Mouse (Mus musculus) thymus, postnatal 36 days (tissue): ENCODE measurements around the gene Cphx2.
"Not testable (repeated sequence)": the region's sequence is repeated elsewhere in the genome, so short reads cannot be mapped to it uniquely, and the experiment has no call there.

ENCODE experiments used
- DNase-seq, 2 experiments: peaks; one replicate each; pipeline ENCODE4 v3.0.0; 2022; ENCODE audit warnings: mixed read lengths in 2 of 2

The Cphx2 gene

GRCm38 (mm10) chr14:26081216-26081615 lies at the start of gene Cphx2:
Gene Cphx2, plus strand, starts transcription at chr14:26081516.
- DNase-seq: not testable (repeated sequence)

- not testable (repeated sequence) for DNase-seq
These were observed 47.0 kb upstream of the Cphx2 start for GRCm38 (mm10) chr14:26034364-26034763.

GRCm38 (mm10) chr14:26035439-26035838 lies 45.9 kb upstream of the Cphx2 start:
- DNase-seq: not testable (repeated sequence)

- not testable (repeated sequence) for DNase-seq
These were observed 38.7 kb upstream of the Cphx2 start, which contains the start of gene Gm9780 for GRCm38 (mm10) chr14:26042611-26043010. Gene Gm9780, minus strand, starts transcription at chr14:26042711.

- not testable (repeated sequence) for DNase-seq
These were observed 36.3 kb upstream of the Cphx2 start for GRCm38 (mm10) chr14:26045007-26045406.

GRCm38 (mm10) chr14:26047026-26047425 lies 34.3 kb upstream of the Cphx2 start:
- not testable (repeated sequence) for DNase-seq

GRCm38 (mm10) chr14:26048767-26049166 lies 32.5 kb upstream of the Cphx2 start:
- DNase-seq: not testable (repeated sequence)

GRCm38 (mm10) chr14:26058184-26058583 lies 23.1 kb upstream of the Cphx2 start:
- not testable (repeated sequence) for DNase-seq

GRCm38 (mm10) chr14:26059362-26059761 lies 22.0 kb upstream of the Cphx2 start:
- DNase-seq: not testable (repeated sequence)

GRCm38 (mm10) chr14:26066574-26067324 lies 14.6 kb upstream of the Cphx2 start:
- not testable (repeated sequence) for DNase-seq

GRCm38 (mm10) chr14:26067325-26067633 lies 14.0 kb upstream of the Cphx2 start, which contains the start of gene Tmem254c:
Gene Tmem254c, minus strand, starts transcription at chr14:26067355.
- not testable (repeated sequence) for DNase-seq

- DNase-seq: not testable (repeated sequence)
These were observed 4.5 kb upstream of the Cphx2 start for GRCm38 (mm10) chr14:26076620-26077390.

- not testable (repeated sequence) for DNase-seq
These were observed 681 bp downstream of the Cphx2 start, which contains the start of gene Cphx3 for GRCm38 (mm10) chr14:26081997-26082396. Gene Cphx3, plus strand, starts transcription at chr14:26082297.

GRCm38 (mm10) chr14:26097622-26098021 lies 16.3 kb downstream of the Cphx2 start:
- not testable (repeated sequence) for DNase-seq

- not testable (repeated sequence) for DNase-seq
These were observed 36.8 kb downstream of the Cphx2 start, which contains the start of gene Duxbl2 for GRCm38 (mm10) chr14:26118150-26118549. Gene Duxbl2, plus strand, starts transcription at chr14:26118349.

GRCm38 (mm10) chr14:26118550-26119000 lies 37.3 kb downstream of the Cphx2 start:
- not testable (repeated sequence) for DNase-seq

- not testable (repeated sequence) for DNase-seq
These were observed 37.8 kb downstream of the Cphx2 start for GRCm38 (mm10) chr14:26119095-26119494.
